Mouse (Mus musculus): ENCODE measurements around the gene Tns1. TPM values are rescaled to one million over a fixed set of nuclear protein-coding genes. Genes with fewer than 3 reads are reported as not detected.

Tns1 gene
- polyA plus RNA-seq, 1 experiment = 15.1 TPM

- DNase-seq (ENCODE audit: low read depth) = no peak
- TF ChIP-seq POLR2A (IDR thresholded peaks at IDR 0.05; ENCODE audit: borderline replicate concordance, extremely low read depth, insufficient read depth, insufficient read length, poor library complexity, severe bottlenecking) (no peak), CTCF (IDR thresholded peaks at IDR 0.05; ENCODE audit: borderline replicate concordance, extremely low read depth, insufficient read depth, insufficient read length) (no peak)
Observed at GRCm38 (mm10) chr1:74016618-74017017, 107.6 kb downstream of the Tns1 start.

- no peak for DNase-seq (ENCODE audit: low read depth)
- no peak for TF ChIP-seq CTCF (IDR thresholded peaks at IDR 0.05; ENCODE audit: borderline replicate concordance, extremely low read depth, insufficient read depth, insufficient read length)
- no peak for TF ChIP-seq POLR2A (IDR thresholded peaks at IDR 0.05; ENCODE audit: borderline replicate concordance, extremely low read depth, insufficient read depth, insufficient read length, poor library complexity, severe bottlenecking)
Observed at GRCm38 (mm10) chr1:74015513-74016234, 108.6 kb downstream of the Tns1 start.

GRCm38 (mm10) chr1:74014538-74015327 lies 109.5 kb downstream of the Tns1 start:
- TF ChIP-seq POLR2A (IDR thresholded peaks at IDR 0.05; ENCODE audit: borderline replicate concordance, extremely low read depth, insufficient read depth, insufficient read length, poor library complexity, severe bottlenecking) (no peak), CTCF (IDR thresholded peaks at IDR 0.05; ENCODE audit: borderline replicate concordance, extremely low read depth, insufficient read depth, insufficient read length) (no peak)
- no peak for DNase-seq (ENCODE audit: low read depth)

- DNase-seq (ENCODE audit: low read depth) = no peak
- TF ChIP-seq POLR2A (IDR thresholded peaks at IDR 0.05; ENCODE audit: borderline replicate concordance, extremely low read depth, insufficient read depth, insufficient read length, poor library complexity, severe bottlenecking) (no peak), CTCF (IDR thresholded peaks at IDR 0.05; ENCODE audit: borderline replicate concordance, extremely low read depth, insufficient read depth, insufficient read length) (no peak)
Observed at GRCm38 (mm10) chr1:74013296-74014031, 110.8 kb downstream of the Tns1 start.

GRCm38 (mm10) chr1:74012706-74013105 lies 111.5 kb downstream of the Tns1 start:
- DNase-seq (ENCODE audit: low read depth) = no peak
- TF ChIP-seq POLR2A (IDR thresholded peaks at IDR 0.05; ENCODE audit: borderline replicate concordance, extremely low read depth, insufficient read depth, insufficient read length, poor library complexity, severe bottlenecking) (no peak), CTCF (IDR thresholded peaks at IDR 0.05; ENCODE audit: borderline replicate concordance, extremely low read depth, insufficient read depth, insufficient read length) (no peak)

GRCm38 (mm10) chr1:74009495-74009894 lies 114.8 kb downstream of the Tns1 start:
- no peak for TF ChIP-seq CTCF (IDR thresholded peaks at IDR 0.05; ENCODE audit: borderline replicate concordance, extremely low read depth, insufficient read depth, insufficient read length)
- no peak for TF ChIP-seq POLR2A (IDR thresholded peaks at IDR 0.05; ENCODE audit: borderline replicate concordance, extremely low read depth, insufficient read depth, insufficient read length, poor library complexity, severe bottlenecking)
- no peak for DNase-seq (ENCODE audit: low read depth)

- no peak for DNase-seq (ENCODE audit: low read depth)
- TF ChIP-seq CTCF (IDR thresholded peaks at IDR 0.05; ENCODE audit: borderline replicate concordance, extremely low read depth, insufficient read depth, insufficient read length) = no peak
- TF ChIP-seq POLR2A (IDR thresholded peaks at IDR 0.05; ENCODE audit: borderline replicate concordance, extremely low read depth, insufficient read depth, insufficient read length, poor library complexity, severe bottlenecking) = no peak
Observed at GRCm38 (mm10) chr1:74008966-74009365, 115.3 kb downstream of the Tns1 start.

GRCm38 (mm10) chr1:74008498-74008897 lies 115.8 kb downstream of the Tns1 start:
- DNase-seq (ENCODE audit: low read depth) = no peak

GRCm38 (mm10) chr1:74007398-74008050 lies 116.7 kb downstream of the Tns1 start:
- TF ChIP-seq POLR2A (IDR thresholded peaks at IDR 0.05; ENCODE audit: borderline replicate concordance, extremely low read depth, insufficient read depth, insufficient read length, poor library complexity, severe bottlenecking) (no peak), CTCF (IDR thresholded peaks at IDR 0.05; ENCODE audit: borderline replicate concordance, extremely low read depth, insufficient read depth, insufficient read length) (no peak)
- no peak for DNase-seq (ENCODE audit: low read depth)

More at GRCm38 (mm10) chr1:74008498-74008897, 115.8 kb downstream of the Tns1 start:
- TF ChIP-seq CTCF (IDR thresholded peaks at IDR 0.05; ENCODE audit: borderline replicate concordance, extremely low read depth, insufficient read depth, insufficient read length) = no peak
- no peak for TF ChIP-seq POLR2A (IDR thresholded peaks at IDR 0.05; ENCODE audit: borderline replicate concordance, extremely low read depth, insufficient read depth, insufficient read length, poor library complexity, severe bottlenecking)

GRCm38 (mm10) chr1:74005020-74005419 lies 119.2 kb downstream of the Tns1 start:
- TF ChIP-seq CTCF (IDR thresholded peaks at IDR 0.05; ENCODE audit: borderline replicate concordance, extremely low read depth, insufficient read depth, insufficient read length) (no peak), POLR2A (IDR thresholded peaks at IDR 0.05; ENCODE audit: borderline replicate concordance, extremely low read depth, insufficient read depth, insufficient read length, poor library complexity, severe bottlenecking) (no peak)
- no peak for DNase-seq (ENCODE audit: low read depth)
